Mouse (Mus musculus): ENCODE data around the gene Celsr2. TPM values are rescaled to one million over a fixed set of nuclear protein-coding genes. Genes with fewer than 3 reads are reported as not detected.

Gene Celsr2
- polyA plus RNA-seq, 1 experiment from 2014 or later: 14.4 TPM

DNA sequence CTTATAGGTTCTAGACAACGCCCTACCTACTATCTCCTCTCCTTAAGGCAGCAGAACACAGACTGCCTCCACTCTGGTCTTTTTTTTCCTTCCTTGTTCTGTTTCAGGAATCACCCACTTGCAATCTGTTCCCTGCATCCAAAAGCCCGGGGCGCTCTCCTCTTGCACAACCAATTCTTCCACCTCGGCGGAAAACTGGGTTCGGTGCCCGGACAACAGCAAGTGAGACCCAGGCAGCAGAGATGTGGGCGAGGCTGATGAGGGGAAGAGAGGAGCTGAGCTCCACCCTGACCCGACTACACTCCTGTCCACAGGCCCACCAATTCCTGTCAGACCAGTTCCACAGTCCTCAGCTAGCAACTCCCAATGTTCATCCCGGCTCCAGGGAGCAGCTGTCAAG is 29.2 kb downstream of the Celsr2 start:
- peaks cover 29% of the 10 kb centered on the region for H3K4me1 ChIP-seq (ENCODE audit: control insufficient read depth, insufficient read depth, low read length)
- WGBS: 73% methylated on average over 10 of the region's 10 CpGs
- no peak overlapping the region for H3K4me2 ChIP-seq (ENCODE audit: low read depth, low read length)
- no peaks in the 10 kb centered on the region for H3K9me3 ChIP-seq (replicated peaks; ENCODE audit: control insufficient read depth, low read length)
- peak overlapping the region; percentile 37 for H3K27ac ChIP-seq (ENCODE audit: low read length)
- ATAC-seq (ENCODE audit: insufficient read depth, low FRiP score): no peak
- H3K9ac ChIP-seq (ENCODE audit: low read length): 0 out of 2 replicates have a peak overlapping the region, but pooled peaks have one; percentile 24
- no peak overlapping the region for H3K4me3 ChIP-seq (replicated peaks; ENCODE audit: low read length)
- H3K36me3 ChIP-seq (ENCODE audit: control insufficient read depth, insufficient read depth, low read length): 0 out of 2 replicates have a peak, but pooled peaks cover 4% of the 10 kb centered on the region
- H3K27me3 ChIP-seq (ENCODE audit: control insufficient read depth, insufficient read depth, low read length): no peaks in the 10 kb centered on the region

- no peaks in the 10 kb centered on the region for H3K9me3 ChIP-seq (replicated peaks; ENCODE audit: control insufficient read depth, low read length)
- no peaks in the 10 kb centered on the region for H3K27me3 ChIP-seq (ENCODE audit: control insufficient read depth, insufficient read depth, low read length)
- peak overlapping the region; percentile 64 for H3K4me2 ChIP-seq (ENCODE audit: low read depth, low read length)
- WGBS: 30% methylated on average over 2 of the region's 2 CpGs
- H3K9ac ChIP-seq (ENCODE audit: low read length): peak overlapping the region; percentile 54
- no peak for ATAC-seq (ENCODE audit: insufficient read depth, low FRiP score)
- no peak overlapping the region for H3K27ac ChIP-seq (ENCODE audit: low read length)
- peaks cover 29% of the 10 kb centered on the region for H3K4me1 ChIP-seq (ENCODE audit: control insufficient read depth, insufficient read depth, low read length)
- H3K36me3 ChIP-seq (ENCODE audit: control insufficient read depth, insufficient read depth, low read length): 0 out of 2 replicates have a peak, but pooled peaks cover 4% of the 10 kb centered on the region
- peak overlapping the region; percentile 69 for H3K4me3 ChIP-seq (replicated peaks; ENCODE audit: low read length)
These were observed 30.9 kb downstream of the Celsr2 start for GRCm38 (mm10) chr3:108384425-108384824.

DNA sequence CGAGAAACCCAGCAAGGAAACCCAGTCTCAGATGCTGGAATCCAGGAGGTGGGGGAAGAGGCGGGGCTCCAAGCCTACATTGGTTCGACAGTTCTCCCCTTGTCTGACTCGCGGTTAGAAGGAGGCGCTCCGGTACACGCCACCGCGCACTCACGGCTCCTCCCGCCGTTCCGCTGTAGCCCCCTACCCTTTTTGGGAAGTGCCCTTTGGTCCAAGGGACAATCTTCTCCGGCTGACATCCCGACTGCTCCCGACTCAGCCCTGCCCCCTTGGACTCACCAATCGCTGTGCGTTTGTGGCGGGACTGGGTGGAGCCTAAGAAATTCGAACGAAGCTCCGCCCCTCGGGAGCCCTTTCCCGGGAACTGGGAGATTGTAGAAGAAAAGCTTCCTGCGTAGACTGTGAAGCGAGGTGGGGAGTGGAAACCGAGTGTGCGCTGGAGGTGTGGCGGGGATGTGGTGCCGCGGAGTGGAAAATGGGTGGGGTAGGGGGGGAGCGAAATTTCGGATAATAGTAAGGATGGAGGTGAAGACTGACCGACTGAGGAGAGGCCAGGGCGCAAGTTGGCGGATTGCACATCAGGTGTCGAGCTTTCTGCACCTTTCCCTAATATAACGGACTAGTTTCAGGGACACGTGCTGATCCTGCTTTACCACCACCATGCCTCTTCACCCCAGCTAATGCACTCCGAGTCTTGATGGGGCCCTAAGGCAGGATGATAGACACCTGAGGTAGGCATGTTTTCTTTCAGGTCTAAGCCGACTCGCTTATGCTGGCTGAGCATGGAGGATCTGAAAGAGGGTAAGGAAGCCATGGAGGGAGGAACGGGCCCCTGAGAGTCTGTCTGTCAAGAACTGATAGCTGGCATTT is 31.6 kb downstream of the Celsr2 start, which contains the start of gene Psrc1:
Psrc1 (plus strand) TSS at position 355 of the 870 bp plus-strand sequence.
- Histone ChIP-seq H3K9me3 (replicated peaks; ENCODE audit: control insufficient read depth, low read length) (no peaks in the 10 kb centered on the region), H3K27me3 (ENCODE audit: control insufficient read depth, insufficient read depth, low read length) (no peaks in the 10 kb centered on the region), H3K4me1 (ENCODE audit: control insufficient read depth, insufficient read depth, low read length) (peaks cover 26% of the 10 kb centered on the region), H3K27ac (ENCODE audit: low read length) (peak within 1 kb of the TSS; percentile 52), H3K4me3 (replicated peaks; ENCODE audit: low read length) (peak within 1 kb of the TSS; percentile 69), H3K36me3 (ENCODE audit: control insufficient read depth, insufficient read depth, low read length) (0 out of 2 replicates have a peak, but pooled peaks cover 4% of the 10 kb centered on the region), H3K4me2 (ENCODE audit: low read depth, low read length) (peak within 1 kb of the TSS; percentile 64), H3K9ac (ENCODE audit: low read length) (peak within 1 kb of the TSS; percentile 68)
- WGBS: 2% methylated on average over 43 of the region's 44 CpGs
- ATAC-seq (ENCODE audit: insufficient read depth, low FRiP score): peak; percentile 92

DNA sequence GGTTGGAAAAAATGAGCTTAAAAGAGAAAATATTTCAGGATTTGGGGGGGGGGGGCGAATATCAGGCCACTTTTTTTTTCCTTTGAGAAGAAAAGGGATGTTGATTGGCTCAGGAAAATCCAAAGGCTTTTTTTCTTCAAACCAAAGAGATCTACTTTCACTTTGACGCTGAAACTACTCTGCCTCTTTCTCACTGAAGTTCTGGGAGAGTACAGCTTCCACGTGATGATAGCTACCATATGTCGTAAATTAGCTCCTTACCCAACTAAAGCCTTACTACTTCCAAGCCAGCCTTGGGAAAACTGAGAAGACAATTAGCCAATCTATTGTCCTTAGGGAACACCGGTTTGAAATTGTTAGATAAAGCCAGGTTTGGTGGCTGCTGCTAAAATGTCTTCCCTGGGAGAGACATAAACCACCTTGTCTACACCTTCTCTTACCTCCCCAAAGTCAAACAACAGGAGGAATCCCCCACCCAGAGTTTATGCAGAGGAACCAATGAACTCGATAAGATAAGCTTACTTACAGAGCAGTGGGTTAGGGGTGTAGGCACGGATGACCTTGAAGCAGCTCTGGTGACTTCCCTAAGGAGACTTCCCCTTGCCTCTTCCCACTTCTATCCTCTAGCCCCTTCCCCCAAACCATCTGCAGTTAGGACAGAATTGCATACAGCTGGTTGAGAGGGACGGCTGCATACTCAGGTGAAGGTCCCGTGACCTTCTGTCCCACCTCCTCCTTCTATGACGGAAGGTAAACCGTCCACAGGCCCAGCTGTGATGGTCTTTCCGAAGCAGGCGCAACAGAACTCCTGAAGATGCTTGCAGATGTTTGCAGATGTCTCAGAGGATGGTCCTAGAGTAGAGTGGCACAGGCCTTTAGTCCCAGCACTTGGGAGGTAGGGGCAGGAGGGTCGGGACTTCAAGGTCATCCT is 33.1 kb downstream of the Celsr2 start:
- peak overlapping the region; percentile 64 for H3K4me2 ChIP-seq (ENCODE audit: low read depth, low read length)
- 0 out of 2 replicates have a peak, but pooled peaks cover 4% of the 10 kb centered on the region for H3K36me3 ChIP-seq (ENCODE audit: control insufficient read depth, insufficient read depth, low read length)
- peak overlapping the region; percentile 69 for H3K4me3 ChIP-seq (replicated peaks; ENCODE audit: low read length)
- peak overlapping the region; percentile 5 for H3K27ac ChIP-seq (ENCODE audit: low read length)
- no peak for ATAC-seq (ENCODE audit: insufficient read depth, low FRiP score)
- no peaks in the 10 kb centered on the region for H3K27me3 ChIP-seq (ENCODE audit: control insufficient read depth, insufficient read depth, low read length)
- H3K9me3 ChIP-seq (replicated peaks; ENCODE audit: control insufficient read depth, low read length): no peaks in the 10 kb centered on the region
- H3K4me1 ChIP-seq (ENCODE audit: control insufficient read depth, insufficient read depth, low read length): peaks cover 24% of the 10 kb centered on the region
- peak overlapping the region; percentile 6; the same call in 1 of the 2 replicates for H3K9ac ChIP-seq (ENCODE audit: low read length)
- WGBS: 55% methylated on average over 14 of the region's 14 CpGs

- Histone ChIP-seq H3K36me3 (ENCODE audit: control insufficient read depth, insufficient read depth, low read length) (0 out of 2 replicates have a peak, but pooled peaks cover 4% of the 10 kb centered on the region), H3K4me3 (replicated peaks; ENCODE audit: low read length) (no peak overlapping the region), H3K4me1 (ENCODE audit: control insufficient read depth, insufficient read depth, low read length) (peaks cover 24% of the 10 kb centered on the region), H3K27me3 (ENCODE audit: control insufficient read depth, insufficient read depth, low read length) (no peaks in the 10 kb centered on the region), H3K9ac (ENCODE audit: low read length) (no peak overlapping the region), H3K27ac (ENCODE audit: low read length) (no peak overlapping the region), H3K9me3 (replicated peaks; ENCODE audit: control insufficient read depth, low read length) (no peaks in the 10 kb centered on the region), H3K4me2 (ENCODE audit: low read depth, low read length) (no peak overlapping the region)
- no peak for ATAC-seq (ENCODE audit: insufficient read depth, low FRiP score)
- 84% methylated on average over 6 of the region's 6 CpGs for WGBS
These were observed 34.7 kb downstream of the Celsr2 start for GRCm38 (mm10) chr3:108380695-108381094.

GRCm38 (mm10) chr3:108378875-108379663 is 36.3 kb downstream of the Celsr2 start:
- Histone ChIP-seq H3K4me1 (ENCODE audit: control insufficient read depth, insufficient read depth, low read length) (peaks cover 10% of the 10 kb centered on the region), H3K27ac (ENCODE audit: low read length) (no peak overlapping the region), H3K27me3 (ENCODE audit: control insufficient read depth, insufficient read depth, low read length) (no peaks in the 10 kb centered on the region), H3K9me3 (replicated peaks; ENCODE audit: control insufficient read depth, low read length) (no peaks in the 10 kb centered on the region), H3K9ac (ENCODE audit: low read length) (no peak overlapping the region), H3K36me3 (ENCODE audit: control insufficient read depth, insufficient read depth, low read length) (no peaks in the 10 kb centered on the region), H3K4me3 (replicated peaks; ENCODE audit: low read length) (no peak overlapping the region), H3K4me2 (ENCODE audit: low read depth, low read length) (no peak overlapping the region)
- no peak for ATAC-seq (ENCODE audit: insufficient read depth, low FRiP score)
- 76% methylated on average over 7 of the region's 7 CpGs for WGBS

DNA sequence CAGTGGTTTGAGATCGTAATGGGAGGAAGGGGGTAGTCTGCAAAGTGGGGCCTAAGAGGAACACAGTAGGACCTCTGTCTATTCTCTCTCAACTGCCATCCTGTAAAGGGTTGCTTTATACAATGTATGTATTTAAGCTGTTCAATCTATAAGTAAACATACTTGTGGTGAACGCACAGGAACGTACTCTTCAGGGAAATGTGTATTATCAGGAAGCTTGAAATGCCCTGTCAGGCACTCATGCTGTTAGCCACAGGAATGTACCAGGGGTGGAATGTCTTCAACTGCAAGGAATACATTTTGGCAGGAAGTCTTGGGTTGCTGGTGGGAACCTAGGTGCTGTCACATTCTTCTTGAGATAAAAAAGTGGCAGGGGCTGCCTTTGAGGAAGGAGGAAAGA is 42.7 kb downstream of the Celsr2 start:
- Histone ChIP-seq H3K4me3 (replicated peaks; ENCODE audit: low read length) (no peak overlapping the region), H3K9ac (ENCODE audit: low read length) (no peak overlapping the region), H3K27ac (ENCODE audit: low read length) (0 out of 2 replicates have a peak overlapping the region, but pooled peaks have one; percentile 21), H3K4me1 (ENCODE audit: control insufficient read depth, insufficient read depth, low read length) (peaks cover 6% of the 10 kb centered on the region; the same call in 1 of the 2 replicates), H3K36me3 (ENCODE audit: control insufficient read depth, insufficient read depth, low read length) (no peaks in the 10 kb centered on the region), H3K9me3 (replicated peaks; ENCODE audit: control insufficient read depth, low read length) (no peaks in the 10 kb centered on the region), H3K27me3 (ENCODE audit: control insufficient read depth, insufficient read depth, low read length) (no peaks in the 10 kb centered on the region), H3K4me2 (ENCODE audit: low read depth, low read length) (no peak overlapping the region)
- ATAC-seq (ENCODE audit: insufficient read depth, low FRiP score): peak; percentile 46
- 41% methylated on average over 3 of the region's 3 CpGs for WGBS

DNA sequence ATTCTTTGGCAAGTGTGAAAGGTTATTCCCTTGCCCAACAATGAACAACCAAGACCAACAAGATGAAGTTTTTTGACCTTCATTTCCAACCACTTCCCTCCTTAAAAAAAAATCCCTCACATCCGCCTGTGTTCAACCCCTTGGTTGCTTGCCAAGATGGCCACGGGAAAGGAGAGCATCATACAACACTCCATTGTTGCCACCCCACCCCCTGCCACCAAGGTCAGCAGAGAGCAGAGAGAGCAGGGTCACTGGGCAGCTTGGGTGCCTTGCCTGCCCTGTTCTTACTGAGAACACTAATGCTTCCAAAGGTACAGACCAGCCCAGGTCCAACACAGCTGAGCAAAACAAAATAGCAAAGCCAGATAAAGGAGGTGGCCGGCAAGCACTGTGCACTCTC is 43.1 kb downstream of the Celsr2 start:
- WGBS: 40% methylated on average over 3 of the region's 3 CpGs
- peak; percentile 41; the same call in 1 of the 2 replicates for ATAC-seq (ENCODE audit: insufficient read depth, low FRiP score)
- Histone ChIP-seq H3K4me3 (replicated peaks; ENCODE audit: low read length) (no peak overlapping the region), H3K4me2 (ENCODE audit: low read depth, low read length) (no peak overlapping the region), H3K27ac (ENCODE audit: low read length) (0 out of 2 replicates have a peak overlapping the region, but pooled peaks have one; percentile 21), H3K9ac (ENCODE audit: low read length) (no peak overlapping the region), H3K4me1 (ENCODE audit: control insufficient read depth, insufficient read depth, low read length) (peaks cover 6% of the 10 kb centered on the region; the same call in 1 of the 2 replicates), H3K9me3 (replicated peaks; ENCODE audit: control insufficient read depth, low read length) (no peaks in the 10 kb centered on the region), H3K27me3 (ENCODE audit: control insufficient read depth, insufficient read depth, low read length) (no peaks in the 10 kb centered on the region), H3K36me3 (ENCODE audit: control insufficient read depth, insufficient read depth, low read length) (no peaks in the 10 kb centered on the region)
